Mouse (Mus musculus): ENCODE data around the gene Cdt1.

DNA sequence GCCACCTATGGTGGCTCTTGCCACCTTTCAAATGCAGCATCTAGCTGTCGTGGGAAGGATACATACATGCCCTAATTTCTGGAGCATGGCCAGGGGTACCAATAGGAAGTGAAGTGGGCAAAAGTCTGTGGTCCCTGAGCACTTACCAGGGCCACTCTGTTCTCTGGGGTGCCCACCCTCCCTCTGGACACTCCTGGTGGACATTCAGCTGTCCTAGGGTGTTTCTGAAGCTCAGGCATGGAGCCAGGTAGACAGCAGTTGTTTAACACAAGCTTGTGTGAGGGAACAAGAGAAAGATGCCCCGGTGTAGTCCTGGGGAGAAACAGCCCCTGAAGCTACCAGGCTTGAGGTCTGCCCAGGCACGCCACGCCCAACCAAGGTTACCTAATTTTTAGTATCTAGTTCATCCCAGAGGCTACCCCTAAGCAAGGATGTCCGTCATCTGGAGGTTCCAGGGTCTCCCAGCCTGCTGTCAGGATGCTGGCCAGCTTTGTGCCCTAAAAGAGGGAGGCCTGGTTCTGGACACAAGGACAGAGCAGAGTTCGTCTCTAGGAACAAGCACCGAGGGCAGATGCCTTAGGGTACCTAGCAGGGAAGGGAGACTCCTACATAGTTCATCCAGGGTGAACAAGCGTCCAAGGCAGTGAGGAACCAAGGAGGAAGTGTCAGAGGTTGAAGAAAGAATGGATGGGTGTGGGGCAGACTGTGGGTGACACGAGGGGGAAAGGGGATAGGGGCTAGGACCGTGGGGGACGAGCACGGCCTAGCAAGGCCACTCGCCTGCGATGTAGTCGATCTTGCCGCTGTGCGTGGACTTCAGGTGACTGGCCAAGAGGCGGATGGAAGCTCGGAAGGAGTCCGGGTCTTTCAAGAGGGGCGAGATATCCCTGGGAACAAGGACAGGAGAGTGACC lies 8.2 kb downstream of the Cdt1 start:
- TF ChIP-seq GATA1 (IDR thresholded peaks at IDR 0.05; ENCODE audit: low read length) (no peak), TAL1 (IDR thresholded peaks at IDR 0.05; ENCODE audit: low read length) (no peak)

Data from erythroblast, embryonic 14.5 days (primary cell).